Mouse (Mus musculus) mature B cell (primary cell): Measurements from ENCODE around the gene Rps19.
"Not testable (repeated sequence)": the region's sequence is repeated elsewhere in the genome, so short reads cannot be mapped to it uniquely, and the experiment has no call there.

ENCODE experiments used
- in situ Hi-C: fragments of 300-500 bp; cut with MboI; formaldehyde crosslinking; loops from 2 replicates; pipeline ENCODE4 v1.14.3; 2019

Gene Rps19

DNA sequence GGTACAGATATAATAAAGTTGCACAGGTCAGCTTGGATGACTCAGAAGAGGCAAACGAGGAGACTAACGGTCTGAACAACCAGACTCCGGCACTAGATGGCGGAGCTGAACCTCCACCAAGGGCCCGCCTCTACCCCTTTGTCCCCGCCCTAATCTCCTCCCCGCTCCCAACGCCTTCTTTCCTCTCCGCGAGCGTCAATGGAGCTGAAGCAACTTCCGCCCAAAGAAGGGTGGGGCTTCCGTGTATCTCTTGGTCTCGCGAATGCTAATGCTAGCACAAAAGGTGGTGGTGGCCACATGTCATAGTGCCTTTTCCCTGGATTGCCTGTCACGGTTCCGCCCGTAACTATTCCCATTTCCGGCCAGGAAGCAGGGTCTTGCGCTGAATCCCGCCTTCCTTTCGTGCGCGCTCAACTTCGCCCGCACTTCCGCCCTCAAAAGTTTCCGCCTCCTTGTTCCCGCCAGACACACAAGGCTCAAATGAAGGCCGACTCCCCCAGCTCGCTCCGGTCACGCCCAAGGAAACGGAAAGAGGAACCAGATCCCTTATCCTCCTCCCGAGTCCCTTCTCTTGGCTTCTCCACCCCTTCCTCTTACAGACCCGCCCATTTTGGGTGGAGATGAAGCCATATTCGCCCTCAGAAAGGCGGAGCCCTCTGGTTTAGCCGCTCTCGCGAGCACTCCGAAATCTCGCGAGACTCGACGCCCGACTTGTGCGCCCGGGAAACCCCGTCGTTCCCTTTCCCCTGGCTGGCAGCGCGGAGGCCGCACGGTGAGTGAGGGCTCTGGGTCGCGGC, at the start of gene Rps19:
Gene Rps19 (plus strand): TSS at position 476 of the 797 bp plus-strand sequence.
- in situ Hi-C loops: no loop called here

- in situ Hi-C loops: not testable (repeated sequence)
Observed at GRCm38 (mm10) chr7:24838732-24839409, 45.3 kb upstream of the Rps19 start.

- in situ Hi-C loops: no loop called here
Observed at GRCm38 (mm10) chr7:24839410-24839808, 44.8 kb upstream of the Rps19 start.

GRCm38 (mm10) chr7:24840331-24840730, 43.8 kb upstream of the Rps19 start:
- in situ Hi-C loops: no loop called here

DNA sequence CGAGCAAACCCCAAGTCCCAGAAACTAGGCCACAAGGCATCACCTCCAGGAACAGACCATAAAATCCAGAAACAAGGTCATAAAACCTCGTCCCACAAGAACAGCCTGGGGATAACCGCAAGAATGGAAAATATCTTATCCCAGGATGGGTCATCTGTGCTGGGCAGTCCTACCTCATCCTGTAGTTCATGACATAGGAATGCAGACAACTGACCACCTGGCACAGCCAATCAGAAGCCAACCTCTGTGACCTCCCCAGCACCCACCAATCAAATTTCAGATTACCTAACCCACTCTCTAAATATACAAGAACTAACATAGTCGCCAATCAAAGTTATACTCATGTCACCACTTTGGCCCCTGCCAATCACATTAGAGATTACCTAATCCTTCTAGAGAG, 43.2 kb upstream of the Rps19 start:
- in situ Hi-C loops: no loop called here

GRCm38 (mm10) chr7:24844144-24844543, 40.0 kb upstream of the Rps19 start:
- in situ Hi-C loops: no loop called here

- in situ Hi-C loops: no loop called here
Observed at GRCm38 (mm10) chr7:24845181-24845580, 39.0 kb upstream of the Rps19 start.

DNA sequence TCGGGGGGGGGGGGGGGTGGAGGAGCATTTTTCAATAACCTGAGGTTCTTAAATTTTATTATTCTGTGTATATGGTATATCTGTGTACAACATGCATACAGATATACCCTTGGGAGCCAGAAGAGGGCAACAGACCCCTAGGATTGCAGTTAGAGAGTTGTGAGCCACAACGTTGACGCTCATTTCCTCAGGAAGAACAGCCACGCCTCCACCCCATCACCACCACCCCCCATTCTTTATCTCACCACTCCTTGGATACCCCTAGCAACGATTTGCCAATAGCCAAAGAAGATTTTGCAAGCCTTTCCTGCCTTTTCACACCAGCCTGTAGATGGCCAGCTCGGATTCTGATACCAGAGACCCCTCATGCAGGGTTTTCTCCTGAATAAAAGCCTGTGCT, 38.5 kb upstream of the Rps19 start:
- in situ Hi-C loops: no loop called here

GRCm38 (mm10) chr7:24846576-24846975, 37.6 kb upstream of the Rps19 start:
- in situ Hi-C loops: not testable (repeated sequence)

GRCm38 (mm10) chr7:24850162-24850561, 34.0 kb upstream of the Rps19 start:
- in situ Hi-C loops: no loop called here

DNA sequence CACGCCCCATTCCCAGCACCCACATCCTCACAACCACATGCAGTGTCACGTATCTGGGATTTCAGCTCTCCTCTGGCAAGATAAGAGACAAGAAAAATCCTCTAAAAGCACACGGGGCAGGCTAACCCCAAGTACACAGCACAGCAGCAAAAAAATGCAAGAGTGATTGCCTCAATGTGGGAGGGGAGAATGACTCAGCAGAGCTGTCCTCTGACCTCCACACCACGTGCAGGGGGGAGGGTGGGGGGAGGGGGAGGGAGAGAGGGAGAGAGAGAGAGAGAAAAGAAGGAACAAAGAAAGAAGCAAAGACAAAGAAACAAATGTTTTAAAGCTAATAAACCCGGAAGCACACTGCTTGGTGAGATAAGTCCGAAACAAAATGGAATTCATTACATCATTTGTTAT, 33.3 kb upstream of the Rps19 start:
- in situ Hi-C loops: no loop called here

GRCm38 (mm10) chr7:24851596-24852325, 32.4 kb upstream of the Rps19 start:
- in situ Hi-C loops: no loop called here

GRCm38 (mm10) chr7:24852557-24853232, 31.5 kb upstream of the Rps19 start:
- in situ Hi-C loops: no loop called here

- in situ Hi-C loops: no loop called here
Observed at GRCm38 (mm10) chr7:24853233-24853563, 31.0 kb upstream of the Rps19 start.

GRCm38 (mm10) chr7:24853695-24854094, 30.5 kb upstream of the Rps19 start:
- in situ Hi-C loops: no loop called here

GRCm38 (mm10) chr7:24856460-24857120, 27.6 kb upstream of the Rps19 start:
- in situ Hi-C loops: no loop called here

GRCm38 (mm10) chr7:24859234-24859633, 24.9 kb upstream of the Rps19 start:
- in situ Hi-C loops: no loop called here

GRCm38 (mm10) chr7:24861913-24862312, 22.3 kb upstream of the Rps19 start, which contains the start of gene Gm9844:
TSS of gene Gm9844 (plus strand) at chr7:24862213.
- in situ Hi-C loops: no loop called here

GRCm38 (mm10) chr7:24862853-24863252, 21.3 kb upstream of the Rps19 start:
- in situ Hi-C loops: no loop called here

- in situ Hi-C loops: no loop called here
Observed at GRCm38 (mm10) chr7:24864156-24864555, 20.0 kb upstream of the Rps19 start.

DNA sequence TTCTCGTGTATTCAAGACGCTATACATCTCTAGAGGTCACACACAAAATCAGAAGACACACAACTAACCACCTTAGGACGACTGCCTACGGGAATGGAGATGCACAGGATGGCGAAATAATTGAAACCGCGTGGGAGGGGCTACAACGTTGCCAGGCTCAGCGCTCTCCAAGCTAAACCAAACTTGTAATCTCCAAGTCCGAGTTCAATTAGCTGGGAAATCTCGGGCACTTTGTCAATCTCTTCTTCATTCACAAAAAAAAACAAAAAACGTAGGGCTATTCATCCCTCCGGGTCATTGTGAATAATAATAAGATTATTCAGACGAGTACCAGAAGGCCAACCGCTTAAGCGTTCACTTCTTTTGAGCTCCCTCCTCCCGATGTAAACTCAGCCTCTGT, 15.1 kb upstream of the Rps19 start:
- in situ Hi-C loops: no loop called here
